8 mouse cellular contexts compared by ENCODE assay signal in genomic region chr9:60599489-60599888, GRCm38 (mm10).
A peak's percentile ranks its signal among the peaks of the same experiment; 100 is the strongest.
DNase-seq lines count a peak whose midpoint lies in the region; ATAC-seq lines count a peak whose summit lies in the region.

No protein-coding gene starts in this region.

- peak; percentile 89 for ATAC-seq in common myeloid progenitor, adult 5-6 weeks (replicated peaks; ENCODE audit: low read depth, poor library complexity, severe bottlenecking)

- DNase-seq in heart, postnatal 10 days: peak; percentile 44 to 52
- DNase-seq in heart, adult 9 months (ENCODE audit: low spot score in 2 of 2): no peak
- DNase-seq in thymus, postnatal 14 days: peak; percentile 10
- DNase-seq in thymus, postnatal 36 days: no peak
- DNase-seq in kidney, postnatal 36 days: peak; percentile 26 to 68
- DNase-seq in retina, postnatal 7 days (ENCODE audit: low read depth, low spot score): peak; percentile 27
- DNase-seq in MN1 (ENCODE audit: low spot score): no peak

- intact Hi-C loops in heart, postnatal 10 days (cut with DNase I): loop anchor here (1.0 to 5.0 kb wide), 2 partner anchors 78 to 354 kb away; no protein-coding TSS in a partner anchor

Comparison
In these comparisons a context has a peak if more than half of its experiments do, and no peak if none do; other contexts are left out.
1. DNase-seq: peak in heart, postnatal 10 days (2 of 2), thymus, postnatal 14 days (single experiment), kidney, postnatal 36 days (2 of 2) and retina, postnatal 7 days (single experiment); none in heart, adult 9 months (0 of 2), thymus, postnatal 36 days (0 of 2) and MN1 (single experiment).